Mouse (Mus musculus) forebrain, embryonic 10.5 days (tissue): ENCODE results near the gene Casc3. TPM values are rescaled to one million over a fixed set of nuclear protein-coding genes. Genes with fewer than 3 reads are reported as not detected.

ENCODE experiments used
- DNase-seq: peaks from one replicate; pipeline ENCODE4 v3.0.0-alpha.2; 2017; ENCODE audit warnings: low spot score; ENCODE audit errors: extremely low spot score
- H3K27ac ChIP-seq: fragments of 300-500 bp; sonication (generic); 2 replicates; pipeline ENCODE4 v1.5.1; 2016; ENCODE audit warnings: mild to moderate bottlenecking
- H3K27me3 ChIP-seq: fragments of 300-500 bp; sonication (generic); 2 replicates; pipeline ENCODE4 v1.6.1; 2016; ENCODE audit warnings: mild to moderate bottlenecking; ENCODE audit not compliant: poor library complexity, severe bottlenecking
- H3K36me3 ChIP-seq: fragments of 300-500 bp; sonication (generic); replicated peaks from 2 replicates; pipeline ENCODE4 v1.6.1; 2016; ENCODE audit warnings: mild to moderate bottlenecking, moderate library complexity
- H3K4me1 ChIP-seq: fragments of 300-500 bp; sonication (generic); 2 replicates; pipeline ENCODE4 v1.6.1; 2016
- H3K4me3 ChIP-seq: fragments of 300-500 bp; sonication (generic); 2 replicates; pipeline ENCODE4 v1.5.1; 2016; ENCODE audit warnings: mild to moderate bottlenecking, moderate library complexity
- H3K9me3 ChIP-seq: fragments of 300-500 bp; sonication (generic); 2 replicates; pipeline ENCODE4 v1.6.1; 2016; ENCODE audit warnings: mild to moderate bottlenecking, moderate library complexity
- WGBS: fragments of 180-500 bp; shearing (Covaris S2); methylation state at CpG from one replicate; pipeline ENCODE4 v1.1.7; 2016; 5-methylcytosine and 5-hydroxymethylcytosine counted together
- polyA plus RNA-seq: library from polyadenylated mRNA; unstranded; fragments of >200 nt; fragmentation: Nextera tagmentation; extraction: Ambion mirVana; gene quantifications from 2 replicates; pipeline ENCODE4 v1.2.1, GENCODE M21; 2016

The Casc3 gene
- polyA plus RNA-seq, 1 experiment from 2014 or later = 45.7 TPM

GRCm38 (mm10) chr11:98767713-98768112 is 37.0 kb upstream of the Casc3 start:
- Histone ChIP-seq H3K27me3 (no peaks in the 10 kb centered on the region), H3K9me3 (no peaks in the 10 kb centered on the region), H3K36me3 (peaks cover 70% of the 10 kb centered on the region), H3K4me1 (peaks cover 54% of the 10 kb centered on the region), H3K27ac (peak overlapping the region; percentile 80), H3K4me3 (peak overlapping the region; percentile 42)
- WGBS = 30% methylated on average over 4 of the region's 4 CpGs
- DNase-seq = no peak

DNA sequence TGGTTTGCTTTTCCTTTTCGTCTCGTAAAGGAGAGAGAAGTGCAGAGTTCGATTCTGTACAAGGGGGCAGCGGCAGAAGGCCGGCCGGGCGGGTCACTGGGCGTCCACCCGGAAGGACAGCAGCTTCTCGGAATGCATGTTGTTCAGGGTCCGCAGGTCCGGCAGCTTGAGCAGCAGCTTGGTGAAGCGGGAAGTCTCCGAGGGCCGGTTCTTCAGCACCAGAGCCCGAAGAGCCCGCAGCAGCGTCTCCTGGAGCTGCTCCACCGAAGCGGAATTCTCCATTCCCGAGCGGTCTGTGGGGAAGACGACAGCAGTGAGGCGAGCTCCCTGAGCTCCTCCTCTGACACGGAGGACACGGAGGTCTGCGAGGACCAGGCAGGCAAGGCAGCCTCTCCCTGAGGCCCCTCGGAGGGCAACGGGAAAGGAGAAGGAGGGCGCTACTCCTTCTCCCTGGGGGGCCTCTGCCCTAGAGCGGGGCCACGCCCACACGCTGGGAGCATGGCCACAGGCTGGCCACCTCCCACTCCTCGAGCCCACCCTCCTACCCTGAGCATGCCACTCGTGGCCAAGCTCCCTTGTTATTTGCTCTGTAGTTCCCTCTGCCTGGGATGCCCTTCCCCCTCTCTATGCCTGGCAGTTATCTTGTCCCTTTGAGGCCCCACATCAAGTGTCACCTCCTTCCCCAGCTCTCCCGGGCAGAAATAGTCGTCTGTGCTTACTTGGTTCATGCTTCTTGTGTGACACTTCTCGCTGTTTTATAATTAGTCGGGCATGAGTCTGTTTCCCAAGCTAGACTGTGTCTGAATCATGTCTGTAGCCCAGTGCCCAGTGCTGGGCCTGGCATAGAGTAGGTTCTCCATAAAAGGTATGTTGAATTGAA is 36.3 kb upstream of the Casc3 start:
- H3K27me3 ChIP-seq = no peaks in the 10 kb centered on the region
- H3K4me3 ChIP-seq = peak overlapping the region; percentile 42
- peaks cover 64% of the 10 kb centered on the region for H3K36me3 ChIP-seq
- H3K4me1 ChIP-seq = peaks cover 56% of the 10 kb centered on the region
- peak overlapping the region; percentile 80 for H3K27ac ChIP-seq
- H3K9me3 ChIP-seq = no peaks in the 10 kb centered on the region
- 35% methylated on average over 39 of the region's 39 CpGs for WGBS
- no peak for DNase-seq

GRCm38 (mm10) chr11:98769007-98769954 is 35.4 kb upstream of the Casc3 start:
- Histone ChIP-seq H3K9me3 (no peaks in the 10 kb centered on the region), H3K4me1 (peaks cover 65% of the 10 kb centered on the region), H3K36me3 (peaks cover 55% of the 10 kb centered on the region), H3K27me3 (0 out of 2 replicates have a peak, but pooled peaks cover under 1% of the 10 kb centered on the region), H3K27ac (peak overlapping the region; percentile 80), H3K4me3 (0 out of 2 replicates have a peak overlapping the region, but pooled peaks have one; percentile 42)
- no peak for DNase-seq
- WGBS = 90% methylated on average over 25 of the region's 25 CpGs

DNA sequence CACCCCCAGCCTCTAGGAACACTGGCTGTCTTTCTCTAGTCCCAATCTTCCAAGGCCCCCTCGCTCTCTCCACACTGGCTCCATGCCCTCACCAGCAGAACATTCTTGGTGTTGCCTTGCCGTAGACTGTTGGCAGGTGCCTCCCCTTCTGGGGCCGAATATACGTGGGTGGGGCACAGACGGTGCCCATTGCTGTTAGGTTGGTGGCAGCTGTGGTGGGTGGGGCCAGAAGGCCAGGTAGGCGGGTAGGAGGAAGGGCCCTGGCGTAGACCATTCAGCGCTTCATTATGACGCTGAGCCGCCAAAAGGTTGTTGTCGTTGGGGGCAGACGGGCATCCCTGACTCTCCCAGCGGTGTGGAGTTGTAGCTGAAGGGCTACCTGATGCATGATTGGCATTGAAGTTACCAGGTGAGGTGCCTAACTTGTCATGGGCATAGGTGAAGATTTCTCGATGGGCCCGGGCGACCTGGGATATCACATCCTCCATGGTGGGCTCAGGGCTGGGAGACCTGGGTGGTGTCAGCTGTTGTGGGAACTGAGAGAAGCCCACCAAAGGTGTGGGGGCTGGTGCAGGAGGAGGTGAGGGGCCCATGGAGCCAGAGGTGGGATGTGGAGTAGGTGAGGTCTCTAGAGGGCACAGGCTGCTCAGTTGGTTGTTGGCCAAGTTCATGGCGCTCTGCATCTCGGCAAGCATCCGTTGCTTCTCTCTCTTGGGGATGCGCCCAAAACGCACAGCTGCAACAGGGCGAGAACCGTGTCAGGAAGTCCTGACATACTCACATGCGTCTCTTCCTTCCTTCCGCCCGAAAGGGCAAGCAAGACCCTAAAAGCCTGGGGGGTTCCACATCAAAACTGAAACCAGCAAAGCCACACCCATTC is 34.4 kb upstream of the Casc3 start:
- H3K27ac ChIP-seq = no peak overlapping the region
- WGBS = 94% methylated on average over 26 of the region's 26 CpGs
- no peak overlapping the region for H3K4me3 ChIP-seq
- DNase-seq = no peak
- peaks cover 44% of the 10 kb centered on the region for H3K36me3 ChIP-seq
- H3K9me3 ChIP-seq = no peaks in the 10 kb centered on the region
- H3K4me1 ChIP-seq = peaks cover 69% of the 10 kb centered on the region
- 0 out of 2 replicates have a peak, but pooled peaks cover 3% of the 10 kb centered on the region for H3K27me3 ChIP-seq

- Histone ChIP-seq H3K36me3 (peaks cover 36% of the 10 kb centered on the region), H3K9me3 (no peaks in the 10 kb centered on the region), H3K4me3 (no peak overlapping the region), H3K27ac (no peak overlapping the region), H3K4me1 (peaks cover 69% of the 10 kb centered on the region), H3K27me3 (0 out of 2 replicates have a peak, but pooled peaks cover 3% of the 10 kb centered on the region)
- 93% methylated on average over 18 of the region's 18 CpGs for WGBS
- DNase-seq = no peak
These were observed 33.6 kb upstream of the Casc3 start for GRCm38 (mm10) chr11:98771131-98771530.

GRCm38 (mm10) chr11:98771844-98772525 is 32.7 kb upstream of the Casc3 start:
- 97% methylated on average over 11 of the region's 11 CpGs for WGBS
- Histone ChIP-seq H3K9me3 (no peaks in the 10 kb centered on the region), H3K4me3 (no peak overlapping the region), H3K4me1 (peaks cover 69% of the 10 kb centered on the region), H3K36me3 (peaks cover 35% of the 10 kb centered on the region), H3K27ac (no peak overlapping the region), H3K27me3 (0 out of 2 replicates have a peak, but pooled peaks cover 3% of the 10 kb centered on the region)
- no peak for DNase-seq

GRCm38 (mm10) chr11:98772667-98773171 is 32.0 kb upstream of the Casc3 start:
- Histone ChIP-seq H3K36me3 (peaks cover 35% of the 10 kb centered on the region), H3K4me1 (peaks cover 69% of the 10 kb centered on the region), H3K27me3 (0 out of 2 replicates have a peak, but pooled peaks cover 3% of the 10 kb centered on the region), H3K4me3 (no peak overlapping the region), H3K9me3 (no peaks in the 10 kb centered on the region), H3K27ac (no peak overlapping the region)
- WGBS = 88% methylated on average over 8 of the region's 8 CpGs
- no peak for DNase-seq

DNA sequence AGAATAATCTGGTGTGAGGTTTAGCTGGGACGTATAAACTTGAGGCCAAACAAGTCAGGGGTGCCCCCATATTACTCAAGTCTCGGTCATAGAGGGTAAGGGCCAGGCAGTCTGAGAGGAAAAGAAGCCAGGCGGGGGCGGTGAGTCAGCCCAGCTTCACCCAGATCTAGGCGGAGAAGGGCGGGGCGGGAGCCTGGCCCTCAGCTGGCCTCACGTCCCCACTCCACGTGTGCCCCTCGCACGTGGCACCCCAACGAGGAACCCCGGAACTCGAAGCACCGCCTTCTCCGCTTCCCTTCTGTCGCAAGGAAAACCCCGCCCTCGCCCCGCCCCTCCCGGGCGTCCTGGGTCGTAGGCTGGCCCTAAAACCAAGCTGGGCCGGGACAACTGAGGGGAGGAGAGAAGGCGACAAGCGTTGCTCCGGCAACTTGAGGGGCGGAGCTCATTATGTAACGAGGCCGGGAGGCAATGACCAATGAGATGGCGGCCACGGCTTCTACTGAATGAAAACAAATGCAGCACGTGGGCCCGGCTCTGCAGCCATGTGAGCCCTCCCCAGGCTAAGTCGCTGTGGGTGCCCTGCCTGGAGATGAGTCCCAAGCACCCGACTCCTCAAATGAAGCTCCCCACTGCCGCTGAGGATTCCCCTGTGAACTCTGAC is 30.9 kb upstream of the Casc3 start:
- 0 out of 2 replicates have a peak, but pooled peaks cover 3% of the 10 kb centered on the region for H3K27me3 ChIP-seq
- peak; percentile 93 for DNase-seq
- peaks cover 30% of the 10 kb centered on the region for H3K36me3 ChIP-seq
- H3K27ac ChIP-seq = peak overlapping the region; percentile 67
- H3K4me1 ChIP-seq = peaks cover 62% of the 10 kb centered on the region
- H3K4me3 ChIP-seq = peak overlapping the region; percentile 55
- H3K9me3 ChIP-seq = no peaks in the 10 kb centered on the region
- under 1% methylated on average over 37 of the region's 37 CpGs for WGBS

GRCm38 (mm10) chr11:98774582-98775347 is 29.9 kb upstream of the Casc3 start, which contains the start of gene Nr1d1:
TSS of gene Nr1d1 (minus strand) at chr11:98775333.
- peaks cover 59% of the 10 kb centered on the region for H3K4me1 ChIP-seq
- WGBS = under 1% methylated on average over 22 of the region's 22 CpGs

GRCm38 (mm10) chr11:98775348-98776051 is 29.2 kb upstream of the Casc3 start:
- peak overlapping the region; percentile 55 for H3K4me3 ChIP-seq
- WGBS = 11% methylated on average over 15 of the region's 15 CpGs
- H3K27ac ChIP-seq = peak overlapping the region; percentile 84
- H3K9me3 ChIP-seq = no peaks in the 10 kb centered on the region
- 0 out of 2 replicates have a peak, but pooled peaks cover 3% of the 10 kb centered on the region for H3K27me3 ChIP-seq
- peaks cover 13% of the 10 kb centered on the region for H3K36me3 ChIP-seq
- peak; percentile 94 for DNase-seq
- peaks cover 59% of the 10 kb centered on the region for H3K4me1 ChIP-seq

More at GRCm38 (mm10) chr11:98774582-98775347, 29.9 kb upstream of the Casc3 start, which contains the start of gene Nr1d1:
- peaks cover 21% of the 10 kb centered on the region for H3K36me3 ChIP-seq
- H3K9me3 ChIP-seq = no peaks in the 10 kb centered on the region
- peak within 1 kb of the TSS; percentile 55 for H3K4me3 ChIP-seq
- 0 out of 2 replicates have a peak, but pooled peaks cover 3% of the 10 kb centered on the region for H3K27me3 ChIP-seq
- DNase-seq = no peak
- peak within 1 kb of the TSS; percentile 84 for H3K27ac ChIP-seq
